Mouse (Mus musculus) thymus, adult 2 months (tissue): ENCODE data around the gene Nsun7. TPM values are rescaled to one million over a fixed set of nuclear protein-coding genes. Genes with fewer than 3 reads are reported as not detected.

ENCODE experiments used
- DNase-seq: peaks from one replicate; pipeline ENCODE4 v3.0.0; 2021
- H3K27ac ChIP-seq: fragments of 200-500 bp; 2 replicates; pipeline ENCODE4 v1.5.1; 2012; ENCODE audit warnings: low read length, control low read depth; ENCODE audit not compliant: control insufficient read depth, insufficient read depth
- H3K27me3 ChIP-seq: fragments of 200-500 bp; 2 replicates; pipeline ENCODE4 v1.6.1; 2012; ENCODE audit warnings: mild to moderate bottlenecking, low read length, moderate library complexity, mixed read lengths; ENCODE audit not compliant: control insufficient read depth, insufficient read depth
- H3K36me3 ChIP-seq: fragments of 200-500 bp; 2 replicates; pipeline ENCODE4 v1.6.1; 2012; ENCODE audit warnings: mild to moderate bottlenecking, low read length, moderate library complexity; ENCODE audit not compliant: control insufficient read depth, insufficient read depth
- H3K4me1 ChIP-seq: fragments of 200-500 bp; replicated peaks from 2 replicates; pipeline ENCODE4 v1.6.1; 2012; ENCODE audit warnings: low read length; ENCODE audit not compliant: control insufficient read depth, insufficient read depth
- H3K4me3 ChIP-seq: fragments of 200-500 bp; 2 replicates; pipeline ENCODE4 v1.5.1; 2012; ENCODE audit warnings: mild to moderate bottlenecking, low read length, control low read depth, moderate library complexity; ENCODE audit not compliant: control insufficient read depth, insufficient read depth
- CTCF ChIP-seq: fragments of 200-500 bp; IDR thresholded peaks from 2 replicates; pipeline ENCODE4 v1.5.1; 2012; ENCODE audit warnings: mild to moderate bottlenecking, control low read depth, low read length, moderate library complexity, borderline replicate concordance; ENCODE audit not compliant: control insufficient read depth, poor library complexity, insufficient read depth; ENCODE audit errors: extremely low read depth
- POLR2A ChIP-seq: fragments of 200-500 bp; IDR thresholded peaks from 2 replicates; pipeline ENCODE4 v1.6.1; 2012; ENCODE audit warnings: mild to moderate bottlenecking, low read length, control low read depth, moderate library complexity; ENCODE audit not compliant: control insufficient read depth, poor library complexity, insufficient read depth; ENCODE audit errors: extremely low read depth
- WGBS: fragments of 180-500 bp; shearing (Covaris S2); methylation state at CpG from one replicate; pipeline ENCODE4 v1.1.7; 2018; 5-methylcytosine and 5-hydroxymethylcytosine counted together
- polyA plus RNA-seq: library from polyadenylated mRNA; depleted of rRNA; stranded (reverse); fragments of >200 nt; gene quantifications from 2 replicates; pipeline ENCODE4 v1.2.3, GENCODE M21; 2012

The Nsun7 gene
- polyA plus RNA-seq, 1 experiment = 0.31 TPM

GRCm38 (mm10) chr5:66296116-66296515 lies 36.4 kb downstream of the Nsun7 start:
- H3K36me3 ChIP-seq = no peaks in the 10 kb centered on the region
- H3K27me3 ChIP-seq = no peaks in the 10 kb centered on the region
- no peaks in the 10 kb centered on the region; the same call in 1 of the 2 replicates for H3K4me1 ChIP-seq
- 97% methylated on average over 5 of the region's 5 CpGs for WGBS
- no peak overlapping the region for H3K4me3 ChIP-seq
- no peak overlapping the region for H3K27ac ChIP-seq
- TF ChIP-seq CTCF (no peak), POLR2A (no peak)
- no peak for DNase-seq

DNA sequence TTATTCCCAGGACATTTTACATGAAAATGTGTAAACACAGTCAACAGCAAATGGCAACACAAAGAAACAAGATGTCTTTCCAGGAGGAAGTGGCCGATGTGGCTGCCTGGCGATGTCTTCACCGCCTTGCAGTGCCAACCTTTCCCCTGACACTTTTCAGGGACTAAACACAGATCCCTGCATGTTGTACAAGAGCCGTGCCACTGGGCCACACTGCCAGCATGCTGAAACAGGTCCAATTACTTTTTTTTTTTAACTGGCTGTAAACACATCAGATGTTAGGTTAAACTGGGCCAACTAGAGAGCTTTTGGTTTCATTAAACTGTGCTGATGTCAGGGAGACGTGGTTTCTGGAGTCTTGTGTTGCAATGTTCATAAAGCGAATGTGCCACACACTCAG lies 39.2 kb downstream of the Nsun7 start:
- DNase-seq = no peak
- H3K4me1 ChIP-seq = no peaks in the 10 kb centered on the region; the same call in 1 of the 2 replicates
- no peaks in the 10 kb centered on the region for H3K36me3 ChIP-seq
- no peak overlapping the region for H3K4me3 ChIP-seq
- no peaks in the 10 kb centered on the region for H3K27me3 ChIP-seq
- H3K27ac ChIP-seq = no peak overlapping the region
- no peak for TF ChIP-seq CTCF
- 92% methylated on average over 6 of the region's 6 CpGs for WGBS

DNA sequence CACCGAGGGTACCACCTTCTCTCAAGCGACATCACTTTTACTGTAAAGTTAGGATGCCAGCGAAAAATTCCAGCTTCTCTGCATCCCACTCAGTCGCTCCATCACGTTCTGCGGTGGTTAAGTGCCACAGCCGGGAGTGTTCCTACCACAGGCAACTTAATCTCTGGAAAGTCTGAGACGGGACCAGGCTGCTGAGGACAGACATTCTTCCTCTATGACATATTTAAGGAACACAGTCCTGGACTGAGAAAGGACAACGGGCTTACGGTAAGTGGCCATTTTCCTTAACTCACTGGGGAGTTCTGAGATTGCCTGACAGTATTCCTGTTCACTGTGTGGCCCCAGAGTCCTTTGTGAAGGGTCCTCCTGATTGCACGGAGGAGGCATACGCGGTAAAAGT lies 40.9 kb downstream of the Nsun7 start:
- TF ChIP-seq CTCF (no peak), POLR2A (no peak)
- H3K4me1 ChIP-seq = no peaks in the 10 kb centered on the region
- 98% methylated on average over 13 of the region's 13 CpGs for WGBS
- H3K4me3 ChIP-seq = no peak overlapping the region
- H3K27me3 ChIP-seq = no peaks in the 10 kb centered on the region
- H3K36me3 ChIP-seq = no peaks in the 10 kb centered on the region
- no peak for DNase-seq
- H3K27ac ChIP-seq = no peak overlapping the region

GRCm38 (mm10) chr5:66302085-66302815 lies 42.6 kb downstream of the Nsun7 start:
- Histone ChIP-seq H3K27me3 (no peaks in the 10 kb centered on the region), H3K4me1 (no peaks in the 10 kb centered on the region), H3K36me3 (no peaks in the 10 kb centered on the region), H3K4me3 (no peak overlapping the region), H3K27ac (no peak overlapping the region)
- DNase-seq = no peak
- WGBS = 94% methylated on average over 21 of the region's 21 CpGs
- TF ChIP-seq POLR2A = no peak
- TF ChIP-seq CTCF = no peak

- TF ChIP-seq POLR2A (no peak), CTCF (no peak)
- 93% methylated on average over 2 of the region's 2 CpGs for WGBS
- Histone ChIP-seq H3K27ac (no peak overlapping the region), H3K27me3 (no peaks in the 10 kb centered on the region), H3K4me3 (no peak overlapping the region), H3K4me1 (no peaks in the 10 kb centered on the region), H3K36me3 (no peaks in the 10 kb centered on the region)
- DNase-seq = no peak
Observed at GRCm38 (mm10) chr5:66302873-66303272, 43.2 kb downstream of the Nsun7 start.

- no peaks in the 10 kb centered on the region for H3K27me3 ChIP-seq
- no peaks in the 10 kb centered on the region for H3K4me1 ChIP-seq
- no peaks in the 10 kb centered on the region for H3K36me3 ChIP-seq
- WGBS = 94% methylated on average over 11 of the region's 11 CpGs
- TF ChIP-seq POLR2A = no peak
- TF ChIP-seq CTCF = no peak
- no peak overlapping the region for H3K27ac ChIP-seq
- no peak for DNase-seq
- H3K4me3 ChIP-seq = no peak overlapping the region
Observed at GRCm38 (mm10) chr5:66304300-66305067, 44.8 kb downstream of the Nsun7 start.

- 92% methylated on average over 8 of the region's 8 CpGs for WGBS
Observed at GRCm38 (mm10) chr5:66305511-66305910, 45.8 kb downstream of the Nsun7 start.

More at GRCm38 (mm10) chr5:66305511-66305910, 45.8 kb downstream of the Nsun7 start:
- H3K4me3 ChIP-seq = no peak overlapping the region
- H3K27ac ChIP-seq = no peak overlapping the region
- no peaks in the 10 kb centered on the region for H3K36me3 ChIP-seq
- H3K27me3 ChIP-seq = no peaks in the 10 kb centered on the region
- no peaks in the 10 kb centered on the region for H3K4me1 ChIP-seq
- DNase-seq = no peak
- no peak for TF ChIP-seq POLR2A
- TF ChIP-seq CTCF = no peak
